Mouse (Mus musculus) brain, adult 10 weeks (tissue): ENCODE results near the gene Ciao2b. TPM values are rescaled to one million over a fixed set of nuclear protein-coding genes. Genes with fewer than 3 reads are reported as not detected.

ENCODE experiments used
- polyA plus RNA-seq: library from polyadenylated mRNA; stranded (reverse); fragments of 350-450 nt; fragmentation: Illumina TruSeq; extraction: RNeasy Lipid Tissue Mini Kit (QIAGEN cat#74804); gene quantifications from one replicate; pipeline ENCODE4 v1.2.3, GENCODE M21; 2015; ENCODE audit warnings: low read depth, low replicate concordance

The Ciao2b gene
- polyA plus RNA-seq, result 51.3 TPM

GRCm38 (mm10) chr8:104641426-104642323 is at the start of gene Ciao2b:
Ciao2b (minus strand) TSS chr8:104641965.

DNA sequence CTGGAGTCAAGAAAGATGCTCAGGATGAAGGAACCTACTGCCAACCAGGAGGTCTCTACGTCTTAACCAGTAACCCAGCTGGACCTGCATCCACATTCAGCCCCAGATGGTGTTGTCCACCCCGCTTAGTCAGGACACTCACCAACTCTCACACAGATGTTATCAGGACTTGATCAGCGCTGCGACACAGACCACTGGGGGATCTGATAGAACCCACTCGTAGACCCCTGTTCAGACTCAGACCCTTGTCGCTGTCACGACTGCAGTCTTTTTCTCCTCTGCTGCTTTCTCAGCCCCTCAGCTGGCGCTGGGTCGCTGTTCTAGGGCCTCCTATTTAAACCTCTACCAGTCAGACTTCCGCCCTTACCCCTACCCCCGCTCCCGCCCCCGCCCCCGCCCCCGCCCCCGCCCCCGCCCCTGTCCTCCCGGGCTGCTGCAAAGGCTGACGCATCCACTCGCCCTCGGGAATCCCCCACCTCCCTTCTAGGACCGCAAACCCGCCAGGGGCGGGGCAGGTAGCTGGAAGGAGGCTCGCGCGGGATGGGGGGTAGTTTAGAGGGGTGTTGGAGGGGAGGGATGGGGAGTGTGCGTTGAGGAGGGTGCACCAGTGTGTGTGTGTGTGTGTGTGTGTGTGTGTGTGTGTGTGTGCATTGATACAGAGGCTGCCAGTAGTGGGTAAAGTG is 10.6 kb downstream of the Ciao2b start, which contains the start of gene Rrad:
TSS of gene Rrad (minus strand) at position 347 of the 683 bp plus-strand sequence.

GRCm38 (mm10) chr8:104624161-104624560 is 17.6 kb downstream of the Ciao2b start, which contains the start of gene Cdh16:
Cdh16 (minus strand) TSS chr8:104624396.

GRCm38 (mm10) chr8:104591133-104591834 is 50.5 kb downstream of the Ciao2b start, which contains the start of gene Pdp2:
Pdp2 (plus strand) TSS chr8:104591451.

Other genes starting within 250 kb of the Ciao2b start
- 43.4 TPM for gene Cmtm4, start 246.2 kb downstream of the Ciao2b start, polyA plus RNA-seq
- 132 TPM for gene Dync1li2, start 198.9 kb downstream of the Ciao2b start, polyA plus RNA-seq
- gene Terb1, start 132.1 kb downstream of the Ciao2b start, polyA plus RNA-seq, result 0.57 TPM
- gene Nae1, start 107.3 kb downstream of the Ciao2b start, polyA plus RNA-seq, result 82.2 TPM
- gene Car7, start 107.3 kb downstream of the Ciao2b start, polyA plus RNA-seq, result 24.0 TPM
- 4.7 TPM for gene Pdp2, start 50.5 kb downstream of the Ciao2b start, polyA plus RNA-seq
- not detected for gene Cdh16, start 17.6 kb downstream of the Ciao2b start, polyA plus RNA-seq
- gene Rrad, start 10.6 kb downstream of the Ciao2b start, polyA plus RNA-seq, result 1.9 TPM
- gene Ces2a, start 92.0 kb upstream of the Ciao2b start, polyA plus RNA-seq, result not detected
- gene Ces2b, start 189.6 kb upstream of the Ciao2b start, polyA plus RNA-seq, result not detected
- not detected for gene Ces2c, start 205.1 kb upstream of the Ciao2b start, polyA plus RNA-seq